Mouse (Mus musculus): ENCODE measurements at regions not wholly inside any gene's neighbourhood (a gene's known extent, or its start where the extent isn't known, plus 50 kb on each side); places are given as distances from the start of the nearest gene placed in this dataset.

DNA sequence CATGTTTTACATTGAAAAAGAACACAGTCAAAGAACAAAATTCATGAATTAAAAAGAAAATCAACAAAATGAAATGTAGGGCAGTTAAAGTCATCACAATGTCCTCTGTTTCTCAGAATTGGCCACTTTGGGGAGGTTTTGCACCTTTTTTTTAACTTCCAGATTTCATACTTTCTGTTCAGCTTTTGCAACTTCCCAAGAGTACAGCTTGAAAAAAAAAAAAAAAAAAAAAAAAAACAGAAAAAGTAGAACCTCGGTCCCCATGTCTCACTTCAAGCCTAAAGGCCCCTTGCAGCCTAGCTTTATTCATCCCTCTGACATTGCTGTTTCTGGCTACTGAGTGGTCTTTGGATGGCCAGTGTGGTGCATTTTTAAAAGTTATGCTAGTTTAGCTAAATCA lies 231.9 kb downstream of the Gsdmc2 start:
- H3K4me3 ChIP-seq, result no peak overlapping the region
- ATAC-seq, result no peak
- 43% methylated on average over 1 of the region's 1 CpGs for WGBS (ENCODE audit: insufficient replicate concordance)

DNA sequence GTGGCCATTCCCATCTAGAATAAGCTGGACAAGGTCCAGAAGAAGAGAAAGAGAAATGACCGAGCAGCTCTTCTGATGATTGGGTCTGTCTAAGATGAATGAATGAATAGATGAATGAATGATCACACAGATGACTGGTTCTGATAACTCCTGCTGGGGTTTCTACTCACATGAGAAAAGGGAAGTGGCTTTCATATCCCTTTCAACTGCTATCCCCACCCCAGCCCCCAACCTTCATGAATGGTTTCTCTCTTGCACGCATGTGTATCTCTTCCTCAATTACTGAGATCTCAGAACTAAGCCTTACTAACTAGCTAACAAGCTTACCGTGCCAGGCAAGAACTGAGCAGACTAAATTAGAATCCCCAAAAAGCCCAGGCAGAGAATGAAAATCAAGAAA lies 233.8 kb downstream of the Gsdmc2 start:
- Histone ChIP-seq H3K4me1 (no peaks in the 10 kb centered on the region; the same call in 1 of the 2 replicates), H3K4me2 (no peak overlapping the region), H3K27me3 (replicated peaks) (no peaks in the 10 kb centered on the region), H3K27ac (no peak overlapping the region), H3K9ac (no peak overlapping the region), H3K36me3 (no peaks in the 10 kb centered on the region), H3K9me3 (replicated peaks) (no peaks in the 10 kb centered on the region), H3K4me3 (no peak overlapping the region)
- no peak for ATAC-seq
- 19% methylated on average over 3 of the region's 3 CpGs for WGBS (ENCODE audit: insufficient replicate concordance)

More for the DNA sequence above, 231.9 kb downstream of the Gsdmc2 start:
- H3K27ac ChIP-seq, result no peak overlapping the region
- no peaks in the 10 kb centered on the region for H3K9me3 ChIP-seq (replicated peaks)
- H3K27me3 ChIP-seq (replicated peaks), result no peaks in the 10 kb centered on the region
- H3K36me3 ChIP-seq, result no peaks in the 10 kb centered on the region
- no peak overlapping the region for H3K9ac ChIP-seq
- H3K4me1 ChIP-seq, result peaks cover 6% of the 10 kb centered on the region
- no peak overlapping the region for H3K4me2 ChIP-seq

DNA sequence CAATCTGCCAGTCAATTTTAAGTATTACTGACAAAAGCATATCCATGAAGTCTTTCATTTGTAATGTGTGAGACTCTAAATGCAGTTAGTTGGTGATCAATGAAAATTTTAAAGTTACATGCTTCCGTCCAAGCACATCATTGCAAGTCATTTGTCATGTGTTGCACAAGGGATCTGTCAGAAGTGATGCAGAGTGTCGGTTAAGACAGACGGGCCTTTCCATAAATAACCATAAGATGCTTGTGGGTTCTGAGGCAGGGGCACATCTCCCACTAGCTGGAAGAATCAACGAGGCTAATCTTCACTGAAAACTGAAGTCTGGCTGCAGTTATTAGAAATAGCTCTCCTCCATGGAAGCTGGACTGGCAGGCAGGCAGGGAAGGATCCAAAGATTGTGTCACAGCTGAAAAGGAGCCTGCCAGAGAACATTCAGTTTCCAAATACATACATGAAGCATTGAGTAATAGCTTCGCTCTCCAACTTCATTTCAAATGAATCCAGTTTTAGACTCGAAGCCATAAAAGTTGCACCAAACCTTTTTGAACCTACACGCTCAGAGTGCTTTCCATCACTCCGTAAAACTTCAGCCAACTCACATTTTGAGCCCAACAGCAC lies 241.8 kb downstream of the Gsdmc2 start:
- no peak overlapping the region for H3K9ac ChIP-seq
- no peak for ATAC-seq
- WGBS (ENCODE audit: insufficient replicate concordance), result 51% methylated on average over 8 of the region's 8 CpGs

DNA sequence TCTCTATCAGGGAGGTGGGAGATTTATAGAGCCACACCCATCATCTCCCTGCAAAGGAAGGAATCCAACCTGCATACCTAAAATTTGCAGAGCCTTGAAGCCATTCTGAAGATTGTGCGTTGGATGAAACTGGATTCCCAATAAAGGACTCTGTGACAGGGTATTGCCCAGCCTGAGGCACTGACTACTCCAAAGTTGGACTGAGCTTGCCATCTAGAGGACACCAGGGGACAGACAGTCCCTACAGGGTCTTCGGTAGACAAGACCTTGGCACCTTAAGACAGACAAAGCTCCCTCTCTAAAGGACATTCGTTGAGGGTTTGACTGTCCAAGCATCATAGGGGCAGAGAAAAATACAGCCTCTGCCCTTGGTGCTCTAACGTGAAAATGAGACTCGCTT lies 243.4 kb downstream of the Gsdmc2 start:
- Histone ChIP-seq H3K4me3 (no peak overlapping the region), H3K4me1 (no peaks in the 10 kb centered on the region), H3K27ac (no peak overlapping the region), H3K36me3 (no peaks in the 10 kb centered on the region), H3K27me3 (replicated peaks) (no peaks in the 10 kb centered on the region), H3K4me2 (no peak overlapping the region), H3K9me3 (replicated peaks) (no peaks in the 10 kb centered on the region), H3K9ac (no peak overlapping the region)
- ATAC-seq, result no peak
- WGBS (ENCODE audit: insufficient replicate concordance), result 28% methylated on average over 5 of the region's 5 CpGs

More for the DNA sequence above, 241.8 kb downstream of the Gsdmc2 start:
- H3K27ac ChIP-seq, result no peak overlapping the region
- no peaks in the 10 kb centered on the region for H3K36me3 ChIP-seq
- H3K4me1 ChIP-seq, result no peaks in the 10 kb centered on the region
- no peaks in the 10 kb centered on the region for H3K9me3 ChIP-seq (replicated peaks)
- no peak overlapping the region for H3K4me2 ChIP-seq
- no peak overlapping the region for H3K4me3 ChIP-seq
- H3K27me3 ChIP-seq (replicated peaks), result no peaks in the 10 kb centered on the region

DNA sequence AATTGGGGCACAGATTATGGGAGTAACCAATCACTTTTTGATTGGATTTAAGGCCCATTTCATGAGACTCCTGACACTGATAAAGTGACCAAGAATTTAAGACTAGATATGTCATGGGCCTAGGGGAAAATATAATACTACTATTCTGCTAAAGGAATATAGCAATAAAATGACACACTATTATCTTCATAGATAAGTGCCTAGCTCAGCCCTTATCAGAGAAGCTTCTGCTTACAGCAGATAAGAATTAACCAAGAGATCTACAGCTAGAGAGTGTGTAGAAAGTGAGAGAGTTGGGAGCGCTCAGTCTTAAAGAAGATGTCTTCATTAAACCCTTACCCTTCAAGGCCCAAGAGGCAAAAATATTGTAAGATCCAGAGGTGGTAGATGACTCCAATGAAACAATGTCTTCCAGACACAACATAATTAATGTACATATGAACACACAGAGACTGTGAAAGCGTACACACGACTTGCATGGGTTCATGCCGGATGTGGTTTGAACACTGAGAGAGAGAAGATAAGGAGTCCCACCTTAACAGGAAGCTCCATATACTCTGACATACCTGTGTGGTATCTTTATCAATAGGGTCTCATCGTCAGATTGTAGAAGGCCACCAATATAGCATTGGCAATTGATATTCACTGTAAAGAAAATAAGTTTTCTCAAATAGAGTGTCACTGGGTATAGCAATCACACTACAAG lies 252.1 kb downstream of the Gsdmc2 start:
- no peak for ATAC-seq
- H3K27ac ChIP-seq, result no peak overlapping the region
- H3K9ac ChIP-seq, result no peak overlapping the region
- H3K9me3 ChIP-seq (replicated peaks), result no peaks in the 10 kb centered on the region
- no peaks in the 10 kb centered on the region for H3K4me1 ChIP-seq
- no peaks in the 10 kb centered on the region; the same call in 1 of the 2 replicates for H3K27me3 ChIP-seq (replicated peaks)
- 56% methylated on average over 5 of the region's 5 CpGs for WGBS (ENCODE audit: insufficient replicate concordance)
- H3K4me2 ChIP-seq, result no peak overlapping the region
- H3K4me3 ChIP-seq, result no peak overlapping the region
- H3K36me3 ChIP-seq, result no peaks in the 10 kb centered on the region

DNA sequence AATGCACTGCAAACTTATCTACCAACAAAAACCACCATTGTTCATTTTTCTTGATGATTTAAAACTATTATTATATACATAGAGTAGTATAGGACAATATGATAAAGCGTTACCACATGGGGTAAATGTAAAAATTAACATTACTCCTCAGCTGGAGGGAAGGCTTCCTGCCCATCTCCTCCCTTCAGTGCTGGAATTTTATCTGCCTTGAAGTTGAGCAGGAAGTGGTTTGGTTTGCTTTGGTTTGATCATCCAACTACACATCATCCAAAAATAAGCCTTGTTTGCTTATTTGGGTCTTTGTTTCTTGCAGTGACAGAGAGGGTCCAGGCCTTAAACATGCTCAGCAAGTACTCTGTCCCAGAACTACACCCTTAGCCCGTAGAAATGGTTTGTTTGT lies 285.7 kb downstream of the Gsdmc2 start:
- Histone ChIP-seq H3K4me3 (no peak overlapping the region), H3K27me3 (replicated peaks) (no peaks in the 10 kb centered on the region), H3K4me2 (no peak overlapping the region), H3K36me3 (no peaks in the 10 kb centered on the region), H3K4me1 (no peaks in the 10 kb centered on the region), H3K27ac (no peak overlapping the region), H3K9me3 (replicated peaks) (no peaks in the 10 kb centered on the region), H3K9ac (no peak overlapping the region)
- WGBS (ENCODE audit: insufficient replicate concordance), result 38% methylated on average over 2 of the region's 2 CpGs
- ATAC-seq, result no peak

DNA sequence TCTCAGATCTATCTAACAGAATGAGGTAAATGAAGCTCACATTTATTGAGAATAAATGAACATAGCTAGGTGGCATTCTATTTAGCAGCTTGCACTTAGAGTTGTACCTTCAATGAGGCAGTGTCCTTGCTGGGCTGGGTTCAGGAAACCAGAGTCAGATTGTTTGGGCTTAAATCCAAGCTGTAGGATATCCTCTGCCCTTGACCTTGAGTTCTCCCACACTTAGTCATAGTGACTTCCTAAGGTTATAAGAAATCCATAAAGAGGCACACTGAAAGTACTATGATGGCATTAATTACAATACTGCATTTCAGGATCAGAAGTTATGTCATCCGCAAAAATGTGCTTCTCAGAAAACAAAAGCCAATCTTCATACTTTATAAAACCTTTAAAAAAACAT lies 286.3 kb downstream of the Gsdmc2 start:
- H3K4me3 ChIP-seq, result no peak overlapping the region

DNA sequence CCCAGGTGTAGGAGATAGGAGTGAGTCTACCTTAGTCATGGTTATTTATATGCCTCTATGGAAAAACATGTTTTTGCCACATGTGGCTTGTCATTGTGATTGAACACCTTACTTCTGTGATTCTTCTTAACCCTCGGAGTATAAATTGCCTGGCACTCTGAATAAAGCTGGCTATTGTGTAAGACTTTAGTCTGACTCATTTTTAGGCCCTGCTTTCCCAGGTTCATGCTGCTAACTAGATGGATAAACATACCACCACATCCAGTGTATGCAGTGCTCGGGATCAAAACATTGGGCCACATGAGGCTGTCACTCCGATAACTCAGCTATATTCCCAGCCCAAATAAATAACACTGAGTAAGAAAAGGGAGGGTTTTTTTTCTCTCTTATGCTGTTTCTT lies 287.2 kb downstream of the Gsdmc2 start:
- 66% methylated on average over 3 of the region's 3 CpGs for WGBS (ENCODE audit: insufficient replicate concordance)
- no peak for ATAC-seq
- no peaks in the 10 kb centered on the region for H3K4me1 ChIP-seq
- no peak overlapping the region for H3K4me3 ChIP-seq
- no peak overlapping the region for H3K4me2 ChIP-seq
- no peaks in the 10 kb centered on the region for H3K36me3 ChIP-seq
- H3K27ac ChIP-seq, result no peak overlapping the region
- no peak overlapping the region for H3K9ac ChIP-seq
- no peaks in the 10 kb centered on the region for H3K9me3 ChIP-seq (replicated peaks)
- H3K27me3 ChIP-seq (replicated peaks), result no peaks in the 10 kb centered on the region

More for the DNA sequence above, 286.3 kb downstream of the Gsdmc2 start:
- Histone ChIP-seq H3K9me3 (replicated peaks) (no peaks in the 10 kb centered on the region), H3K4me2 (no peak overlapping the region), H3K4me1 (no peaks in the 10 kb centered on the region), H3K36me3 (no peaks in the 10 kb centered on the region), H3K27ac (no peak overlapping the region), H3K9ac (no peak overlapping the region), H3K27me3 (replicated peaks) (no peaks in the 10 kb centered on the region)
- 70% methylated on average over 1 of the region's 1 CpGs for WGBS (ENCODE audit: insufficient replicate concordance)
- ATAC-seq, result no peak

DNA sequence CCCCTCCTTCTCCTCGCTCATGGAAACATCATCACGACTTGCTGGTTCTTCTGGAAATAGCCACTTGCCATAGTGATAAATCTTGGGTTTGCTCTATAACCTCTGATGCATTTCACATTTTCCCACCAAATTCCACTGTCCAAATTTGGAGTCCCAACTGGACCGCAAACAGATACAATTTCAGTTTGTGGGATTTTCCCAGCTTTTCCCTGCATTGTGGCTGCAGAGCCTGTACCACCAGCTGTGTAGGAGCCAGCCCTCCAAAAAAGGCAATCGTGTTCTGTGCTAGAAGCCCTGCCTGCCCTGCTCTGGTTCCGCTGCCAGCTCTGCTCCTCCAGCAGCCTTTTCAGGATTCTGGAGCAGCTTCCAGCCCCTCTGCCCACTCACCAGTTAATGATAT lies 291.4 kb downstream of the Gsdmc2 start:
- no peak for ATAC-seq
- no peaks in the 10 kb centered on the region for H3K36me3 ChIP-seq
- no peak overlapping the region for H3K4me3 ChIP-seq
- WGBS (ENCODE audit: insufficient replicate concordance), result 68% methylated on average over 5 of the region's 5 CpGs
- no peak overlapping the region for H3K4me2 ChIP-seq
- H3K27ac ChIP-seq, result no peak overlapping the region
- H3K9ac ChIP-seq, result no peak overlapping the region
- no peaks in the 10 kb centered on the region for H3K4me1 ChIP-seq
- no peaks in the 10 kb centered on the region for H3K27me3 ChIP-seq (replicated peaks)
- no peaks in the 10 kb centered on the region for H3K9me3 ChIP-seq (replicated peaks)

DNA sequence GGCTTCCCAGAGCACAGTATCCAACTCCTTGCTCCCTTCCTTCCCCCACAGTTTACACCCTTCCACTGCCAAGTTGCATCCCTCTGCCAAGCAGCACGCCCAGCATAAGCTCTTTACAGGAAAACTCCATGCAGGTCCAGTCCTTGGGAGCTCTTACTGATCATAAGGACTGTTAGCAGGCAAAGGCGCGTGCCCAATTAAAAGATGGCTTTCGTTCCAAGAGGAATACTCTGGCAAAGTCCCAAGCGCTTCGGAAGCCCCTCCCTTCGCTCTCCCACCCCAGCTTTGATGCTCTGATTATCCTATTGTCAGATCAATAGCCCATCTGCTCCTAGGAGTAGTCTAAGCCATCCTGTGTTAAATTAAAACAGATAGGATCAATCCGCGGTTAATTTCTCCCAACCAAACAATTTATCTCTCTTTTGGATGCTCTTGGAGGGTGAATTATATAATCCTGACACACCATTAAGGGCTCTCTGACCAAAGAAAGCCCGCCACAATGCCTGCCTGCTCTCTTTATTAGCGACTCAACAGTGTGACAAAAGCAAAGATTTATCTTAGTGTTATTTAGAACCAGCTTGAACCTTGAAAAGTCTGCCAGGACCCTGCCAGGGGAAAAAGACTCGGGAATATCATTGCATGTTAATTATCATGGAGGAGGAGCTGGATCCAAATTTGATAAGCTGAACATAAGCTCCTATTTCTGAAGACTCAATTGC lies 312.5 kb downstream of the Gsdmc2 start:
- Histone ChIP-seq H3K27ac (no peak overlapping the region), H3K4me3 (no peak overlapping the region), H3K9me3 (replicated peaks) (no peaks in the 10 kb centered on the region), H3K9ac (no peak overlapping the region), H3K27me3 (replicated peaks) (no peaks in the 10 kb centered on the region), H3K4me1 (no peaks in the 10 kb centered on the region), H3K4me2 (no peak overlapping the region), H3K36me3 (no peaks in the 10 kb centered on the region)
- ATAC-seq, result no peak
- WGBS (ENCODE audit: insufficient replicate concordance), result 70% methylated on average over 12 of the region's 12 CpGs

DNA sequence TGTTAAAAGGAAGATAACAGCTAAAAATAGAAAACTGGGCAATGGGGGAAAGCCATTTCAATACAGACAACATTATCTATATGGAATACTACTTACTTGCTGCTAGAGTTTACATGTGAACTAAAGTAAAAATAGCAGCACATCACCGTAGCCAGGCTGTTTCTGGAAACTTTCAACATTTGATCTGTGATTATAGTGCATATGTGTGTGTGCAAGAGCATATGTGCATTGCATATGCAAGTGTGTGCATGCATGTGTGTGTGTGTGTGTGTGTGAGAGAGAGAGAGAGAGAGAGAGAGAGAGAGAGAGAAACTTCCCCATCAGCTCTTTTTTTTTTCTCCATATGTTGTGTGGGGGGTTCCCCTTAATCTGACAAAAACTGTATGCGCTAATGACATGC lies 317.7 kb downstream of the Gsdmc2 start:
- Histone ChIP-seq H3K27me3 (replicated peaks) (no peaks in the 10 kb centered on the region), H3K9me3 (replicated peaks) (no peaks in the 10 kb centered on the region), H3K4me3 (no peak overlapping the region), H3K27ac (no peak overlapping the region), H3K36me3 (no peaks in the 10 kb centered on the region), H3K4me1 (no peaks in the 10 kb centered on the region), H3K4me2 (no peak overlapping the region), H3K9ac (no peak overlapping the region)
- ATAC-seq, result no peak
- 78% methylated on average over 2 of the region's 2 CpGs for WGBS (ENCODE audit: insufficient replicate concordance)

DNA sequence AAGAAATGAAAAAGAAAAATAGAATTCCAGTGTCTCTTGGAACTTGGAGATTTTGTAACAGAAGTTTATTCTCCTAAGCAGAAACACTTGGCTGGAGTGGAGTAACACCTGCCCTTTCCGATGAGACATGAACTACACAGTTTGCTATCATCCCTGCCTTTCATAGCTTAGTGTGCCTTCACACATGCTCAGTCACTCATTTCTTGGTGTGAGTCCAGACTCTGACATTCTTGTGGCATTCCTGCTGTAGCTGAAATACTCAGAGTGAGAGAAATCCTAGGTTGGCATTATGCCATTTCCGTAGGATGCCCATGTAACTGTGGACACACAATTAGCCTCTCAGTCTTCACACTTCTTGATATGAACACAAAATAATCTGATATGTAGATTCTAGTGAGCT lies 318.2 kb downstream of the Gsdmc2 start:
- WGBS (ENCODE audit: insufficient replicate concordance), result 81% methylated on average over 2 of the region's 2 CpGs
- Histone ChIP-seq H3K9me3 (replicated peaks) (no peaks in the 10 kb centered on the region), H3K4me2 (no peak overlapping the region), H3K27me3 (replicated peaks) (no peaks in the 10 kb centered on the region), H3K36me3 (no peaks in the 10 kb centered on the region), H3K4me1 (no peaks in the 10 kb centered on the region), H3K4me3 (no peak overlapping the region), H3K27ac (no peak overlapping the region), H3K9ac (no peak overlapping the region)
- ATAC-seq, result no peak

All from liver, embryonic 12.5 days (tissue).